Mouse (Mus musculus) lung, postnatal 0 days (tissue): ENCODE results near the gene Avl9.

Experiments
- CTCF ChIP-seq: IDR thresholded peaks from 2 replicates; pipeline ENCODE4 v1.5.1; 2016; ENCODE audit warnings: antibody characterized with exemption, mild to moderate bottlenecking
- EP300 ChIP-seq: IDR thresholded peaks from 2 replicates; pipeline ENCODE4 v1.6.1; 2016; ENCODE audit warnings: antibody characterized with exemption, mild to moderate bottlenecking, control low read depth

DNA sequence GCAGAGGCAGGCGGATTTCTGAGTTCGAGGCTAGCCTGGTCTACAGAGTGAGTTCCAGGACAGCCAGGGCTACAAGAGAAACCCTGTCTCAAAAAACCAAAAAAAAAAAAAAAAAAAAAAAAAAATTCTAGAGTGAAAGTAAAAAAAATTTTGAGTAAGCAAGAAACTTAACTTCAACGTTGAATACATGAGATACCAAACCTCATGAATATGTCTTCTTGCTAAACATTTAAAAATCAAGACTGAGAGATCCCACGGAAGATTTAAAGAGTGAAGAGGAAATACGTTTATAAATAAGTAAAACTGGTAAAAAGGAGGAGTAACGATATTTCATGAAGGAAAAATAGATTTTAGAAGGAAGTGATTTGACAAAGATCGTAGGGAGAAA lies 519 bp upstream of the Avl9 start:
- no peak for TF ChIP-seq EP300
- TF ChIP-seq CTCF, result no peak
